Mouse (Mus musculus): ENCODE measurements around the gene Tcf25.
A peak's percentile ranks its signal among the peaks of the same experiment; 100 is the strongest.

Tcf25 gene

DNA sequence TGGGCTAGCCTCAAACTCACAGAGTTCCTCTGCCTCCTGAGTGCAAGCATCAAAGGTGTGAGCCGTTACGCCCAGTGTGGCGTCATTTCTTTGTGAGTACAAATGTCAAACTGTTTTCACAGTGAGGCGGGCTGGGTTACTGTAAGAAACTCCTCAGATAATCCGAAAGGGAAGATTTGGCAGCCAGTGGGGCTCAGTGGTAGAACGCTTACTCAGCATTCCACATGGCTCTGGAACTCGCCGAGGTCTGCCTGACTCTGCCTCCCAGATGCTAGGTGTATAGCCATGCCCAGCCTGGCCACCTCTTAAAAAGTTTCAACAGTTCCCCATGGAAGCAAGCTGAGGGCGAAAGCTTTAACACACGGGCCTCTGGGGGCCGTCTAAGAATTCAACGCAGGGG, 21.4 kb upstream of the Tcf25 start:
- DNase-seq (ENCODE audit: low spot score) = no peak

DNA sequence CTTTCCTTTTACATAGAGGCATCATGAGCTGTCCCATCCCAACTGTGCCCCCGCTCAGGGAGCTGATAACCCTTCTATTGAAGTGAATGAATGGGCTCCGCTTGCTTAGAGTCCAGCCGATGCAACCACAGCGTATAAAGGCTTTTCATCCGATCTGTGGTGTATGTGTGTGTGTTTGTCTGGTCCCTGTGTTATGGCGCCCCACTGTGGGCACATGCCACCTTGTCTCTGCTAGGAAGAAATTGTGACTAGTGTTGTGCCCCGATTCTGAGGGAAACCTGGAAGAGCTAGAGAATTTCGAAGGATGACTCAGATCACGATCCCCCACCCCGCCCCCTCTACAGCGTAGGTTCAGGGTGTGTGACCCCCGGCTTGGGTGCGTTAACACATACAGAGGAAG, 20.8 kb upstream of the Tcf25 start:
- peak; percentile 46 for DNase-seq (ENCODE audit: low spot score)

DNA sequence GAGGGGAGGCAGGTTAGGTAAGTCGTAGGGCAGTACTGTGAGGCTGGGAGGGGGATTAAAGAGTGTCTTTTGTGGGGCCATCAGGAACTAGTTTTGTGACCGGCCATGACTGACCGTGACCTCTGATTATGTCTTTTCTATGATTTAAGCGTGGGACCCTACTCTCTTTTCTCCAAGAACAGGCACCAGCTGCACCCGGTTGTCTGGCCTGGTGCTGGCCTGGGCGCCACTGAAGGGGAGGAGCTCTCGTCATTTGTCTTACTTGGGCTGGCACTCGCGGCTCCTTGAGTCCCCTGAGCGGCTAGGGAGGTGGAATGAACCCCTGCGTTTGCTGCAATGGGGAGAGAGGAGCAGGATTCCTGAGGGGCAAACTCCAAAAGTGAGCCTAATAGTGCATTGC, 20.3 kb upstream of the Tcf25 start:
- DNase-seq (ENCODE audit: low spot score) = no peak

DNA sequence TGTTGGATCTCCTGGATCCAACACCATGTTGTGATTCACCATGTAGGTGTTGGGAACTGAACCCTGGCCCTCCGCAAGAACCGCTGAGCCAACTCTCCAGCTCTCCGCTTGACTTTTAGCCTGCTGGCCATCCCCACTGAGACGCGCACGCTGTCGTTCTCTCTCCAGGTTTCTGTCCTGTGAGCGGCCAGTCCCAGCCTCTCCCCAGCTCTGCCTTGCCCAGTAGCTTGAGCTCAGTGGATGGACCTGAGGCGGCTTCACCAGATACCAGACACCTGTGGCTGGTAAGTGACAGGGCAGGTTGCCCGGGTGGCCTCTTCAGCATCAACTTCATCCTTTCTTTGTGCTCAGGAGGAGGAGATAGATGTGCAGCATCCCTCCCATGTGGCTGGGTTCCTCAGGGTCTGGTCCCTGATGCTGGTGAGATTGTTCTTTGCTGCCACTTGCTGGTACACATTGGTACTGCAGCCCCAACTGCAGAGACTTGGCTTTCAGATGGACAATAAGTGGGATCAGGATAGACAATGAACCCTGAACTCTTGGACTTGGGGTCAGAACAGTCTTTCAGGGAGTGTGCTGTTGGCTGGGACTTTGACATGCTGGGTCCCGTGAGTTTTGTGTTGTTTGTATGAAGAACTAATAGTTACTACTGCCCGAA, 12.3 kb upstream of the Tcf25 start:
- peak; percentile 95 for DNase-seq (ENCODE audit: low spot score)

DNA sequence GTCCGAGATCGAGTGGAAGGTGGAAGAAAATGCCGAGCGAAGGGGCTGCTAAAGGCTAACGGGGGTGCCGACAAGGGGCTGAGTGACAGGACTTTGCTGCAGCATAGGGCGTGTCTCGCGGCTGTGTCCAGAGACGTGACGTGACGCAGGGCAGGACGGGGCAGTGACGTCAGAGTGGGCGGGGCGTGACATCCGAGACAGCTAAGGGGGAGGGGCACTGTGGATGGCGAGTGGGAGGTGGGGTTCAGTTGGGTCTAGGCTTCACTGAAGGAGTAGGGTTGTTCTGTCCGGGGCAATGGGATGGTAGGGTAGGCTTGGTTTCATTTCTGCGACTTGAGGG, 656 bp downstream of the Tcf25 start:
- peak; percentile 95 for DNase-seq (ENCODE audit: low spot score)

DNA sequence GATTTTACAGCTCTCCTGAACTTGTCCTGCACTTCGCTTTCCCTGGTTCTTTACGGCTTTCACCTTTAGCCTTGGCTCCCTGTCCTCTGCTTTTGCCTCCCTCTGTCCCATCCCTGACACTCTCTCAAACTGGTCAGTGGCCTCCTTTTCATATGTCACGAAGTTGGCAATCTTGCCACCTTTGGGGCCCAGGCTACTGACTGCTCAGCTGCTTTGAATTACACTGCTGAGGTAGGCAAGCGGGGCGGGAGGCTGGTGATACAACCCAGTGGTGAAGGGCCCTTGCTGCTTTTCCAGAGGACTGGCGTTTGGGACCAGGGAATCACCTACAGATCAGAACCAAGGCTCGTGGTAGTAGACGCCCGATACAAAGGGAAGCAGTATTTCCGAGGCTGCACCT, 2.1 kb downstream of the Tcf25 start:
- DNase-seq (ENCODE audit: low spot score) = no peak

DNA sequence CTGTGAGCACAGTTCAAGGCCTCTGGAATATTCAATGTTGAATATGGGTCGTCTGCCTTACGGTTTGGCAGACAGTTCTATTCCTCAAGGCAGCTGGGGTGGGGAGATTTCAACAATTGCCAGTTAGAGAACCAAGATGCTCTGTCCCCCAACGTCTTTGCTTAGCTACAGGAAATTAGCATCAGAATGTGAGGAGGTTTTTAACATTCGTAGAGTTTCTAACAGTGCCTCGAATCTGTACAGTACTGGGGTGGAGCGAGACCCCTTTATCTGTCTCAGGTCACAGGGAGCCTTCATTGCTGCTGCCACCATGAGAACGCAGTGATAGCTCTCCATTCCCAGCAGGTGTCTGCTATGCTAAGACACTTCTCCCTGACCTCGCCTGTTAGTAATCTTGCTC, 2.6 kb downstream of the Tcf25 start:
- no peak for DNase-seq (ENCODE audit: low spot score)

DNA sequence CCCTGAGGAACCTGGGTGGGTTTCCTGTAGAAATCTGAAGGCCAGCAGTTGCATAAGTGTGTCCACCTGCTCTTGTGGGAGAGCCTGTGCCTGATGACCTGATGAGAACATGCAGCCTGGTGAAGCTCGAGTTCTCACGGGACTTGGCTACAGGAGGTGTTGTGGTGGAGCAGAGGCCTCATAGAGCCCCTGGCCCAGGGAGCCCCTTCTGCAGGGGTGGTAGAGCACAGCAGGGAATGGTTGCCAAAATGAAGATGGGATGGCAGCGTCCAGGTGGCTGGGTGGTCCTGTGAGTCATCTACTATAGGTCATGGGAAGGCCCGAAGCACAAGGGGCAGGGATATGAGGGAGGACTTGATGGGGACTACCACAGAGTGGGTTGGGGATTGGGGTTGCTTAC, 8.2 kb downstream of the Tcf25 start:
- no peak for DNase-seq (ENCODE audit: low spot score)

DNA sequence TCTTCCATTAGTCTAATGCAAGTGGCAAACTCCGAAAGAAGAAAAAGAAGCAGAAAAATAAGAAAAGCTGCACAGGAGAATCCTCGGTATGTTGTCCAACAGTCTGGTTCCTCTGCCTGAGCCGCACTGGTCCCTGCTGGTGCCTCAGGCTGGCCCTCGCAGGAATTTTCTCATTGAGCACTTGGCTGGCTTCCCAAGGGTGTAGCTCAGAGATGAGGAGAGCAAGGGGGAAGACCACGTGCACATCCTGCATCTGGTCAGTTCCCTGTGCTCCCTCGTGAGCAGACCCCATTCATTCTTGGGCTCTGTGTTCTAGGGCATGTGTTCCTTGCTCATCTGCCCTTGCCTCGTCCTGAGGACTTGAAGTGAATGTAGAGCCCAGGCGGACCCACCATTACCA, 9.0 kb downstream of the Tcf25 start:
- DNase-seq (ENCODE audit: low spot score) = no peak

DNA sequence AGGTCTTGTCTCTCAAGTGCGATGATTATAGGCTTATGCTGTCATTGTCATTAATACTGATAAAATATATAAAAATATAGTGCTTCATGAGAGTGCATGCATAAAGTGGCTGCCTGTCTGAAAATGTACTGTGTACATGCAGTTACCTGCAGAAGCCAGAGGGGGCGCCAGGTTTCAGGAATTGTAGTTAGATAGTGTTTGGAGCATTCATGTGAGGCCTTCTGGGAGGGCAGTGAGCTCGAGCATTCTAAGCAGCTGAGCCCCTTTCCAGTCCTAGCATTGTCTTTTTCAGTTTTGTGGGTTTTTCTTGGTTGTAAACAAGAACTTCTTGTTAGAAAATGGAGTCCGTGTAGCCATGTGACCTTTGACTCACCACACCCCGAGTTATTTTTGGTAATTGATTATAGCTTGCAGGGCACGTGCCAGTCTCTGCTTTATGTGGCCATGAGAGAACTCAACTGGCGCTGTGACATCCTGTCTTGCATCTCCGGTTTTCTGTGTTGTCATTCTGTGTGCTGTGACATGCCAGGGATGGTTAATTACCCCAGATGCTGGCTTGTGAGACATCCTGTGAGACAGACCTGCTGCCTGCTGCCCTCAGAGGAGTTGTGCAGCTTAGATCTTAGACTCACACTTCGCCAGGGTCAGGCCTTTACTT, 11.5 kb downstream of the Tcf25 start:
- peak; percentile 65 for DNase-seq (ENCODE audit: low spot score)

DNA sequence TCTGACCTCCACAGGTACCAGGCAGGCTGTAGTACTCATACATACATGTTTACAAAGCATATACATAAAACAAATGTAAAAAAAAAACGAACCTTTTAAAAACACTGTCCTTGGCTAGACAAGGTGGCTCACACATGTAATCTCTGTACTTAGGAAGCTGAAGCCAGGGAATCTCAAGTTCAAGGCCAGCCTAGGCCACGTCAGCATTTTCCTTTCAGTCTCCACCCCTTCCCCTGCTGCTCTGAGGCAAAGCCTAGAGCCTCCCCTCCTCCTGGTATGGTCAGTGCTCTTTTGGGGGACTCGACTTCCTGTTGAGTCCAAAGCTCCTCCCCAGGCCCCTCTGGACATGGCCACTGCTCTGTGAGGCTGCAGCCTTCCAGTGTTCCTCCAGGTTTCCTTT, 13.5 kb downstream of the Tcf25 start:
- DNase-seq (ENCODE audit: low spot score) = no peak

DNA sequence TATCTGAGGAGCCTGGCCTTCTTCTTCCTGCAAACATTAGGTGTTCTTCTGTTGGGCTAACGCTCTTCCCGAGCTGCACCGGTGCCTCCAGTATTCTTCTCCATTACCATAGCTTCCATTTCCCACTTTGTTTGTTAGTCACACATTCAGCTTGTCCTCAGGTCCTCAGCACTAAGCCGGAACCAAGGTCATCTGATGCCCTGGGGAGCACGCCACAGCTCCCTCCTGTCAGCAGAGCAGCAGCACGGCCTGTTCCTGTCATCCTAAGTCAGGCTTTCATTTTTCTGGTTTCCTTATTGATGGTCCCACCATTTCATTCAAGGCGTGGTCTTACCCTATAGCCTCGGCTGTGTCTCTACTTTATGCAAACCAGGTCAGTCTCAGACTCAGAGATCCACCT, 14.2 kb downstream of the Tcf25 start:
- no peak for DNase-seq (ENCODE audit: low spot score)

DNA sequence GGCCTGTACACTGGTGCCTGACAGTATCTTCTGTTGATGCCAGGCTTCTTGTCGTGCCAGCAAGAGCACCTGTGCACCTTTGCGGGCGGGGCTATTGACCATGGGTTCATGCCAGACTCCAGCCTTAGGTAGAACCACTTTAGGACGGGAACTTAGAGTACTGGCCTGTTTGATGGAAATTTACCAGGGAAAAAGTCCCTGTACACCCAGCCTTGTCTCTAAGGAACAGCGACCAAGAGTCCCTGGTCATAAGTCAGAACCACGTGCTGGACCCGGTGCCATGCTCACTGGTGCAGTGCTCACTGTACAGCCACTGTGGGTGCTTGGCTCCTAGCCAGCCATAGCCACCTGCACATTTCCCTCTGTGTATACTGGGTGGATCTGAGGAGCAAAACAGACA, 15.5 kb downstream of the Tcf25 start:
- DNase-seq (ENCODE audit: low spot score) = no peak

DNA sequence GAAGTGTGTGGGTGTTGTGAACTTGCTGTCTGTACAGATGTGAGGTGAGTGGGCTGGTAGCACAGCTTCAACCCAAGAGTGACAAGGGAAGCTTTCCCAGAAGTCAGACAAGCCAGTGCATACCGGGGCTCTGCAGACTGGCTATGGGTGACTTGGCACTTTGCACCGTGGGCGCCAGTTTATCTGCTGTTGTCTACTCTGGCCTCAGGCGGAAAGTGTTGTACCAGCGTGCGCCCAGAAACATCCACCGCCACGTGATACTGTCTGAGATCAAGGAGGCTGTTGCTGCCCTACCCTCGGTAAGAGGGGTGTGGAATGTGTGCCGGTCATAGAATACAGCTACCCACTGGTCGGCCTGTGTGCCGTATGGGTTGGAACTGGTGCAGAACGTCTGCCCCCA, 24.8 kb downstream of the Tcf25 start:
- no peak for DNase-seq (ENCODE audit: low spot score)

DNA sequence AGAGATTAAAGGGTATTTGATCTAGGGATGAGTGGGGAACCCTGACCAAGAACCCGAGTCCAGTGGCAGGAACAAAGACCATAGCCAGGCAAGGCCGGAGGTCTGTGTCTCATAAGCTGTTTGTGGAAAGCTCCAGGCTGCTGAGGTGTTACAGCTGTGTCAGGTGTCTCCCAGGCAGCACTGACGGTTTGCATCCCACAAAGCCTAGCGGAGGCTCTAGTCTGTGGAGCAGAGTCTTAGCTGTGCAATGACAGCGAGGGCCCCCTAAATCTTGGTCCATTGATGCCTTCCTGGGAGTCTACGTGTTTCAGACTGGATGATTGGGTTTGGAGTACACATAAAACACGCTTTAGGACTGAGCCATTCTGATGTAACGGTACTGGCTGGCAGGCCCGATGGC, 28.4 kb downstream of the Tcf25 start:
- no peak for DNase-seq (ENCODE audit: low spot score)

DNA sequence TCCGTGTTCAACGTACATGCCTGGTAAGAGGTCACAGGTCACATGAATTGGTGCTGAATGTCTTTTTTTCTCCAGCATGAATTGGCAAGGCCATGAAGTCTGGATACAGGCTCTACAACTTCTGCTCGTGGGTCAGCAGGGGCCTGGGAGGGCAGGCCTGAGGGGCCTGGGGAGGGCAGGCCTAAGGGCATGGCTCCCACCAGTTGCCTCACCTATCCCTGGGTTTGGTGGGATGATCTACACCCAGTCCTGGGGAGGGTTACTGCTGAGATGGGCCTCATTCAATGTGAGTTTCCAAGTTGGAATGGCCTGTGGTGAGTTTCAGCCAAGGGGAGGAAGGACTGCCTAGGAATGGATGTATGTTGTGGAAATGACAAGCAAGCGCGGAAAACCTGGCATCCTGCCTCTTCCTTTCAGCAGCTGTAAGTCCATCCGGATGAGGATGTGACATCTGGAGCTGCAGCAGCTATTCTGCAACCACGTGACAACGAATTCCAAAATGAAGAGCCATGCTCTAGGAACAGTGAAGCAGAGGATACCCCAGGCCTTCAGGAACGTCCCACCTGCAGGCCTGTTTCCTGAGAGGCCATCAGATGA, 29.3 kb downstream of the Tcf25 start:
- DNase-seq (ENCODE audit: low spot score) = no peak

DNA sequence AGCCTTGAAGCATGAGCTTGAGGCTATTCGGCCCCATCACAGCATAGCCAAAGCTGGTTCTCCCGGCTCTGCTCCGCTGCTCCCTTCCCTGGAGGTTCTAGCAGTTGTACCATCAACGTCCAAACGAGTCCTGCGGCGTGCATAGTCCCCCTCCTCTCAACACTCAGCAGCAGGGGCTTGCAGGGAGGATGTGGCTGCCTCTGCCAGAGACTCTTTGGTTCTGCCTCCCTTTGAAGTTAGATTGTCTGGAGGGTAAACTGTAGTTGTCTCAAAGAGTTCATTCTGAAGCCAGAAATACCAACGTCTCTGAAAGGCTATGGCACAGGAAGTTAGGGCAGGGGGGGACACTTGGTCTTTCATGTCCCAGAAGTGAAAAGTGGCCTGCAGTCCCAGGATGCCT, 31.0 kb downstream of the Tcf25 start:
- DNase-seq (ENCODE audit: low spot score) = no peak

DNA sequence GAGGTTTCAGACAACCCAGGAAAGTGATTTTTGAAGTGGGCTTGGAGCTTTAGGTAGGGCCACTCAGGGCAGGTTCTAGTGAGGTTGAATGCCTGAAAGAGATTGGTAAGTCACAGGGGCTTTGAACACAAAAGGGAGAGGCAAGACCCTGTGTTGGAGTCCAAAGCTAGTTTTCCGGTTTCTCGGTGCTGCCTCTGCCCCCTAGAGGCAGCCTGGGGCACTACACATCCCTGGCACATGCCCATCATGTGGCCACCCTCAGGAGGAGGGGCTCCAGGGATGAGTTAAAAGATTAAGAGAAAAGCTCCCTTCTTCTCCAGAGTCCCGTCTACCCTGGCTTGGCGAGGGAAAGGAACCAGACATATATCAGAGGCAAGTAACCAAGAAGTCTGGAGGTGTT, 33.2 kb downstream of the Tcf25 start, which contains the start of gene Mc1r:
Gene Mc1r (plus strand): TSS at position 322 of the 400 bp plus-strand sequence.
- DNase-seq (ENCODE audit: low spot score) = peak; percentile 82

DNA sequence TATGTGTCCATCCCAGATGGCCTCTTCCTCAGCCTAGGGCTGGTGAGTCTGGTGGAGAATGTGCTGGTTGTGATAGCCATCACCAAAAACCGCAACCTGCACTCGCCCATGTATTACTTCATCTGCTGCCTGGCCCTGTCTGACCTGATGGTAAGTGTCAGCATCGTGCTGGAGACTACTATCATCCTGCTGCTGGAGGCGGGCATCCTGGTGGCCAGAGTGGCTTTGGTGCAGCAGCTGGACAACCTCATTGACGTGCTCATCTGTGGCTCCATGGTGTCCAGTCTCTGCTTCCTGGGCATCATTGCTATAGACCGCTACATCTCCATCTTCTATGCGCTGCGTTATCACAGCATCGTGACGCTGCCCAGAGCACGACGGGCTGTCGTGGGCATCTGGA, 34.1 kb downstream of the Tcf25 start:
- DNase-seq (ENCODE audit: low spot score) = no peak

DNA sequence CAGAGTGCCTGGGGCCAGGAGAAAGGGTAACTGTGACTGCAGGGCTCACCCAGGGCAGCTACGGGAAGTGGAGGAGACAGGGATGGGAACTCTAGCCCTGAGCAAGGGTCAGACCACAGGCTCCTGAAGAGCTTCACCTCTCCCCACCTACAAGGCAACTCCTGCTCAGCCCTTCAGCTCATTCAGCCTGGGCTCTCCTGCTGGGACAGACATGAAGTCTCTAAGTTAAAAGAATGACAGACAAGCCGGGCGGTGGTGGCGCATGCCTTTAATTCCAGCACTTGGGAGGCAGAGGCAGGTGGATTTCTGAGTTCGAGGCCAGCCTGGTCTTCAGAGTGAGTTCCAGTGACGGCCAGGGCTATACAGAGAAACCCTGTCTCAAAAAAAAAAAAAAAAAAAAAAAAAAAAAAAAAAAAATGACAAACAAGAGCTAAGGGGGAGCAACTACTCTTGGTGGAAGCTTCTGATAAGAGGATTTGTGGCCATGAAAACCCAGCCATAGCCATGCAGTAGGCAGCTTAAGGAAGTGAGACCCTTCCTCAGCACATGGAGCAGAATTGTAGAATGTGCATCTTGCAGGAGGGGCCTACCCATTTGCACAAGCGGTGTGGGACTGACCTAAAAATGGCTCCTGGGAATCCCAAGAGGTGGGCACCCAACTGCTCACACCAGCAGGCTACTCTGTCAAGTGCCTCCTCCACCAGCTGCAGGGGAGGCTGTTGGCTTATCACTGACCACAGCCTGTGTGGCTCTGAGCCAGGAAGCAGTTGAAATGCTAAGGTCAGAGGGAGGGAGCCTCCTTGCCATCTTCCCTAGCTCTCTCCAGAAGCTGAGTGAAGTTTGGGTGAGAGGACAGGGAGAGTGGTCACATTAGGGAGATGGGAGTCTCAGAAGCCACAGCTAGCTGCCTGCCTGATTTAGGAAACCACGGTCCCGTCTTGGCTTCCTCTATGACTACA, 35.3 kb downstream of the Tcf25 start:
- DNase-seq (ENCODE audit: low spot score) = no peak

DNA sequence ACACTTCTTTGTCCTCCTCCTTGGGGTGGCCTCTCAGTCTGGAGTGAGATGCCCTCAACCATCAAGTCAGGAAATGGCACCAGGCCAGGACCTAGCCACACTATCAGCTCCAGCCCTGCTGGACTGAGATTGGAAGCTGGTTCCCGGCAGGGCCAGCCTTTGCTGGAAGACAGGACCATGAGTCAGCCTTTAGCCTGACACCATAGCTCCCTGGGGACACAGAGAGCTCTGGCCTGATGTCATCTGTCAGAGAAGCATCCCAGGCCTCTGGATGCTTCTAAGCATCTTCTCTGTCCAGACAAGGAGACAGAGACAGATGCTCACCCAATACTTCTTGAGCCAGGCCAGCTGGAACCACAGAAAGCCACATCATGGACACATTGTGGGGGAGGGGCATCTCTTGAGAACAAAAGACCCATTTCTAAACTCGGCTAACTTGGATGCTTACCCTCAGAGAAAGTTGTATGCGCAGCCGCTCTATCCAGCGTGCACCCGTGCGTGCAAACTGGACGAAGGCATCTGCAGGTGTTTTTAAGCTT, 36.6 kb downstream of the Tcf25 start:
- DNase-seq (ENCODE audit: low spot score) = peak; percentile 78

DNA sequence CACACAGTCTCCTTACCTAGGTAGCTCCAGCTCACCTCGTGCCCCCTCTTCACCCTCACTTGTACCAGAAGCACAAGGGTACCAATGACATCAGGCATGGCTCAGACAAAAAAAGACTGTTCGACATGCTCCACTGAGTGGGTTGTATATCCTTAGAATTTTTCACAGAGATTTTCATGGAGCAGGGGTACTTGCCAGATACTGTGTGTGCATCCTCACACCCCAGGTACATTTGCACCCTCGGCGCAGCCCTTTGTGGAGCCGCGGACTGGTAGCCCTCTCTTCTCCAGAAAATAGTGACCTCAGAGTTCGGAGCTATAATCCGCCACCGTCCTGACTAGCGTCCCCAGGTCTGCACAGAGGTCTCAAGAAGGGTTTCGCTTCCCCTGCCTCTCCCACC, 37.2 kb downstream of the Tcf25 start:
- DNase-seq (ENCODE audit: low spot score) = no peak
